Mouse (Mus musculus) ZHBTc4 (cell line): Measurements from ENCODE around the gene Herc1.

ENCODE experiments used
- DNase-seq: peaks from one replicate; pipeline ENCODE4 v3.0.0-alpha.2; 2011; ENCODE audit warnings: low read depth, low spot score

Herc1 gene

DNA sequence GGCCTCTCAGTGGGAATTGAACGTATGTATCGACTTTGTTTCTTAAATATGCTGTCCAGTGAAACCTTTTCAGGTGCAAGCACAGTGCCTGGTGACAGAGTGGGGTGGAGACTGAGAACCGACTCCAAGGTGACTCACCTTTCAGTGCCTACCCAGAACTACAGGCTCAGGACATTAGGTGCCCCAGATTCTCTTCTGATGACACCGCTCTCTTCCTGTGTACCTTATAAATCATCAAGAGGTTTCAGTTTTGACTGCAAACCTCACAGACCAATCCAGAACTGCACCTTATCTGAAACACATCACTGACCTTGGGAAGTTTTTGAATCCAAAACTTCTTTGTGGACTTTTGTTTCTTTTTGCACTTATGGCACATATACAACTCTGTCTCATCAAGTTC, 170.0 kb downstream of the Herc1 start:
- DNase-seq = no peak

DNA sequence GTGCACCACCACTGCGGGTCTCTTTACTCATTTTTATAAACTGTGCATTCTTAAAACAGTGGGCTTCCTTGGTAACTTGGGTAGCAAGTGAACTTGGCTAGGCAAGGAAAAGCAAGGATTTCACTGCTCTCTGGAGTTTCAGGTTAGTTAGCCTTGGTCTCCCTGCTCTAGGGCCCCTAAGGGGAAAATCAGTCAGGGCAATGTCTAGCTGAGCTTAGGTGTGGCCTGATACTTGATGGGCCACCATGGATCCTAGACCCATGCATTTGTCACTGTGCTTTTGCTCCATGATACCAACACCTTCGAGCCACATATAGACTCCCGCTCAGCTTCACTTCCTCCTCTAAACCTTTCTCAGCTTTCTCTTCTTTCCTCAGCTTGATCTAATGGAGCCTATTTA, 171.3 kb downstream of the Herc1 start:
- no peak for DNase-seq

GRCm38 (mm10) chr9:66542785-66543184, 192.5 kb downstream of the Herc1 start:
- DNase-seq = no peak
